Mouse (Mus musculus) liver, embryonic 14.5 days (tissue): ENCODE measurements around the gene Ccl28.

Experiments used
- CTCF ChIP-seq: IDR thresholded peaks from 2 replicates; pipeline ENCODE4 v1.5.1; 2016; ENCODE audit warnings: antibody characterized with exemption, low read depth, control low read depth
- EP300 ChIP-seq: IDR thresholded peaks from 2 replicates; pipeline ENCODE4 v1.6.1; 2016; ENCODE audit warnings: antibody characterized with exemption, low read depth

DNA sequence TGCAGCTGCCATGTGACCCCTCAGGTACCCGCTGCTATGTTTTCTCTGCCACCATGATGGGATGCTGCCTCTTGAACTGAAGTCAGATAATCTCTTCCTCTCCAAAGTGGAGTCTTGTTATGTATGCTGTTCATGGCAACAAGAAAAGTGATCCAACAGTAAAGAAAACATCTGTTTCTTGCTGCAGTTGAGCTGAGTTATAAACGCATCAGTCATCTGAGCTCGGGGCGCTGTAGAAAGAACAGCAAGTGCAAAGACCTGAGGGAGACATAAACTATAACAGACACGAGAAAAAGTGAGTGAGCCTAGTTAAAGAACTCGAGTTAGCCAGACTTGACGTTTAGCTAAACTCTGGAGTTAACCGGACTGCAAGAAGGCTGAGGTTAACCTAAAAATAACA is 55.2 kb downstream of the Ccl28 start:
- no peak for TF ChIP-seq EP300
- TF ChIP-seq CTCF, result no peak
